Mouse (Mus musculus): Measurements from ENCODE around the gene Cep68. TPM values are rescaled to one million over a fixed set of nuclear protein-coding genes. Genes with fewer than 3 reads are reported as not detected.

Gene Cep68
- total and polyA plus RNA-seq, 2 experiments from 2014 or later = 26.1 to 43.9 TPM

GRCm38 (mm10) chr11:20217227-20217626 lies 32.0 kb downstream of the Cep68 start:
- no peak overlapping the region for H3K4me3 ChIP-seq (ENCODE audit: low read depth, low read length)
- DNase-seq (no peak), ATAC-seq (no peak)
- WGBS = 100% methylated on average over 1 of the region's 1 CpGs
- peaks cover 33% of the 10 kb centered on the region for H3K36me3 ChIP-seq (ENCODE audit: insufficient read depth)
- H3K9ac ChIP-seq = no peak overlapping the region
- no peak overlapping the region for H3K27ac ChIP-seq (ENCODE audit: low read depth, low read length)
- no peaks in the 10 kb centered on the region for H3K9me3 ChIP-seq (ENCODE audit: low read length)
- no peaks in the 10 kb centered on the region for H3K27me3 ChIP-seq (ENCODE audit: insufficient read depth, low read length)
- H3K4me2 ChIP-seq (ENCODE audit: low read depth) = no peak overlapping the region
- no peak for TF ChIP-seq CTCF (IDR thresholded peaks at IDR 0.05; ENCODE audit: low read depth)
- H3K4me1 ChIP-seq (ENCODE audit: insufficient read depth) = no peaks in the 10 kb centered on the region

- H3K4me3 ChIP-seq (ENCODE audit: low read depth, low read length) = no peak overlapping the region
- ATAC-seq = no peak
- TF ChIP-seq CTCF (IDR thresholded peaks at IDR 0.05; ENCODE audit: low read depth) = peak; percentile 27
- no peak overlapping the region for H3K9ac ChIP-seq
- H3K4me1 ChIP-seq (ENCODE audit: insufficient read depth) = no peaks in the 10 kb centered on the region
- no peaks in the 10 kb centered on the region for H3K9me3 ChIP-seq (ENCODE audit: low read length)
- no peak overlapping the region for H3K27ac ChIP-seq (ENCODE audit: low read depth, low read length)
- H3K4me2 ChIP-seq (ENCODE audit: low read depth) = no peak overlapping the region
- no peaks in the 10 kb centered on the region for H3K27me3 ChIP-seq (ENCODE audit: insufficient read depth, low read length)
- WGBS = 84% methylated on average over 4 of the region's 4 CpGs
- peaks cover 29% of the 10 kb centered on the region for H3K36me3 ChIP-seq (ENCODE audit: insufficient read depth)
- DNase-seq = no peak
Measured at GRCm38 (mm10) chr11:20216415-20216814, 32.8 kb downstream of the Cep68 start.

- H3K4me2 ChIP-seq (ENCODE audit: low read depth) = no peak overlapping the region
- H3K9me3 ChIP-seq (ENCODE audit: low read length) = no peaks in the 10 kb centered on the region
- 96% methylated on average over 1 of the region's 1 CpGs for WGBS
Measured at GRCm38 (mm10) chr11:20214779-20215178, 34.5 kb downstream of the Cep68 start.

GRCm38 (mm10) chr11:20211838-20212237 lies 37.4 kb downstream of the Cep68 start:
- ATAC-seq (no peak), DNase-seq (no peak)
- H3K4me3 ChIP-seq (ENCODE audit: low read depth, low read length) = no peak overlapping the region
- TF ChIP-seq CTCF (IDR thresholded peaks at IDR 0.05; ENCODE audit: low read depth) = no peak
- H3K36me3 ChIP-seq (ENCODE audit: insufficient read depth) = peaks cover 11% of the 10 kb centered on the region
- H3K4me1 ChIP-seq (ENCODE audit: insufficient read depth) = 0 out of 2 replicates have a peak, but pooled peaks cover under 1% of the 10 kb centered on the region
- H3K27me3 ChIP-seq (ENCODE audit: insufficient read depth, low read length) = no peaks in the 10 kb centered on the region
- no peak overlapping the region for H3K4me2 ChIP-seq (ENCODE audit: low read depth)
- no peaks in the 10 kb centered on the region for H3K9me3 ChIP-seq (ENCODE audit: low read length)
- no peak overlapping the region for H3K27ac ChIP-seq (ENCODE audit: low read depth, low read length)
- no peak overlapping the region for H3K9ac ChIP-seq
- 86% methylated on average over 2 of the region's 2 CpGs for WGBS

More at GRCm38 (mm10) chr11:20214779-20215178, 34.5 kb downstream of the Cep68 start:
- Histone ChIP-seq H3K4me3 (ENCODE audit: low read depth, low read length) (no peak overlapping the region), H3K9ac (no peak overlapping the region), H3K27ac (ENCODE audit: low read depth, low read length) (no peak overlapping the region), H3K4me1 (ENCODE audit: insufficient read depth) (no peaks in the 10 kb centered on the region), H3K27me3 (ENCODE audit: insufficient read depth, low read length) (no peaks in the 10 kb centered on the region), H3K36me3 (ENCODE audit: insufficient read depth) (peaks cover 20% of the 10 kb centered on the region)
- DNase-seq (no peak), ATAC-seq (no peak)
- TF ChIP-seq CTCF (IDR thresholded peaks at IDR 0.05; ENCODE audit: low read depth) = peak; percentile 37

- no peaks in the 10 kb centered on the region for H3K36me3 ChIP-seq (ENCODE audit: insufficient read depth)
- WGBS = 94% methylated on average over 2 of the region's 2 CpGs
- no peak for ATAC-seq
- no peak overlapping the region for H3K4me3 ChIP-seq (ENCODE audit: low read depth, low read length)
- H3K4me1 ChIP-seq (ENCODE audit: insufficient read depth) = peaks cover 29% of the 10 kb centered on the region
- no peak overlapping the region for H3K4me2 ChIP-seq (ENCODE audit: low read depth)
- no peaks in the 10 kb centered on the region for H3K27me3 ChIP-seq (ENCODE audit: insufficient read depth, low read length)
- no peak for TF ChIP-seq CTCF (IDR thresholded peaks at IDR 0.05; ENCODE audit: low read depth)
- no peaks in the 10 kb centered on the region for H3K9me3 ChIP-seq (ENCODE audit: low read length)
- no peak overlapping the region for H3K27ac ChIP-seq (ENCODE audit: low read depth, low read length)
- DNase-seq = no peak
- no peak overlapping the region for H3K9ac ChIP-seq
Measured at GRCm38 (mm10) chr11:20207589-20207988, 41.6 kb downstream of the Cep68 start.

- Histone ChIP-seq H3K36me3 (ENCODE audit: insufficient read depth) (no peaks in the 10 kb centered on the region), H3K4me1 (ENCODE audit: insufficient read depth) (peaks cover 32% of the 10 kb centered on the region), H3K4me2 (ENCODE audit: low read depth) (no peak overlapping the region), H3K27me3 (ENCODE audit: insufficient read depth, low read length) (no peaks in the 10 kb centered on the region), H3K27ac (ENCODE audit: low read depth, low read length) (no peak overlapping the region), H3K4me3 (ENCODE audit: low read depth, low read length) (no peak overlapping the region), H3K9me3 (ENCODE audit: low read length) (no peaks in the 10 kb centered on the region), H3K9ac (no peak overlapping the region)
- TF ChIP-seq CTCF (IDR thresholded peaks at IDR 0.05; ENCODE audit: low read depth) = no peak
- ATAC-seq (no peak), DNase-seq (no peak)
- 45% methylated on average over 2 of the region's 2 CpGs for WGBS
Measured at GRCm38 (mm10) chr11:20206626-20207223, 42.5 kb downstream of the Cep68 start.

GRCm38 (mm10) chr11:20205538-20205937 lies 43.7 kb downstream of the Cep68 start:
- no peaks in the 10 kb centered on the region for H3K9me3 ChIP-seq (ENCODE audit: low read length)
- H3K4me2 ChIP-seq (ENCODE audit: low read depth) = no peak overlapping the region
- no peak for TF ChIP-seq CTCF (IDR thresholded peaks at IDR 0.05; ENCODE audit: low read depth)
- WGBS = 89% methylated on average over 4 of the region's 4 CpGs
- peaks cover 32% of the 10 kb centered on the region for H3K4me1 ChIP-seq (ENCODE audit: insufficient read depth)
- no peak overlapping the region for H3K27ac ChIP-seq (ENCODE audit: low read depth, low read length)
- DNase-seq = no peak
- H3K9ac ChIP-seq = no peak overlapping the region
- no peak for ATAC-seq
- no peaks in the 10 kb centered on the region for H3K36me3 ChIP-seq (ENCODE audit: insufficient read depth)
- H3K27me3 ChIP-seq (ENCODE audit: insufficient read depth, low read length) = no peaks in the 10 kb centered on the region
- H3K4me3 ChIP-seq (ENCODE audit: low read depth, low read length) = no peak overlapping the region

Data from forebrain, postnatal 0 days (tissue).